Mouse (Mus musculus): ENCODE data around the gene Itprip. TPM values are rescaled to one million over a fixed set of nuclear protein-coding genes. Genes with fewer than 3 reads are reported as not detected.

Gene Itprip
- polyA plus RNA-seq, 1 experiment from 2014 or later, result 4.3 TPM

GRCm38 (mm10) chr19:47867628-47868175 is 51.4 kb downstream of the Itprip start:
- Histone ChIP-seq H3K36me3 (ENCODE audit: control insufficient read depth, insufficient read depth) (no peaks in the 10 kb centered on the region), H3K9me3 (replicated peaks; ENCODE audit: control insufficient read depth, low read length) (no peaks in the 10 kb centered on the region), H3K27ac (ENCODE audit: low read length) (no peak overlapping the region), H3K27me3 (ENCODE audit: control insufficient read depth, insufficient read depth, low read depth, low read length) (no peaks in the 10 kb centered on the region; the same call in 1 of the 2 replicates), H3K4me1 (ENCODE audit: control insufficient read depth, low read depth, low read length) (peaks cover 2% of the 10 kb centered on the region; the same call in 1 of the 2 replicates), H3K4me2 (ENCODE audit: low read depth, low read length) (no peak overlapping the region), H3K9ac (ENCODE audit: low read depth, low read length) (no peak overlapping the region), H3K4me3 (ENCODE audit: low read depth, low read length) (no peak overlapping the region)
- no peak for ATAC-seq (ENCODE audit: low read depth)
- WGBS (ENCODE audit: insufficient replicate concordance), result 45% methylated on average over 4 of the region's 4 CpGs

GRCm38 (mm10) chr19:47865353-47865947 is 53.6 kb downstream of the Itprip start, which contains the start of gene Gsto2:
Gene Gsto2, plus strand, starts transcription at chr19:47865534.
- under 1% methylated on average over 49 of the region's 49 CpGs for WGBS (ENCODE audit: insufficient replicate concordance)
- H3K9ac ChIP-seq (ENCODE audit: low read depth, low read length), result peak within 1 kb of the TSS; percentile 56
- ATAC-seq (ENCODE audit: low read depth), result peak; percentile 100
- peak within 1 kb of the TSS; percentile 66 for H3K4me3 ChIP-seq (ENCODE audit: low read depth, low read length)
- H3K36me3 ChIP-seq (ENCODE audit: control insufficient read depth, insufficient read depth), result no peaks in the 10 kb centered on the region
- peaks cover 2% of the 10 kb centered on the region; the same call in 1 of the 2 replicates for H3K4me1 ChIP-seq (ENCODE audit: control insufficient read depth, low read depth, low read length)
- H3K9me3 ChIP-seq (replicated peaks; ENCODE audit: control insufficient read depth, low read length), result no peaks in the 10 kb centered on the region
- H3K4me2 ChIP-seq (ENCODE audit: low read depth, low read length), result peak within 1 kb of the TSS; percentile 91
- H3K27ac ChIP-seq (ENCODE audit: low read length), result 0 out of 2 replicates have a peak within 1 kb of the TSS, but pooled peaks have one; percentile 47
- H3K27me3 ChIP-seq (ENCODE audit: control insufficient read depth, insufficient read depth, low read depth, low read length), result no peaks in the 10 kb centered on the region; the same call in 1 of the 2 replicates

- H3K9ac ChIP-seq (ENCODE audit: low read depth, low read length), result no peak overlapping the region
- H3K4me3 ChIP-seq (ENCODE audit: low read depth, low read length), result peak overlapping the region; percentile 66
- no peak overlapping the region for H3K27ac ChIP-seq (ENCODE audit: low read length)
- H3K27me3 ChIP-seq (ENCODE audit: control insufficient read depth, insufficient read depth, low read depth, low read length), result no peaks in the 10 kb centered on the region; the same call in 1 of the 2 replicates
- H3K4me2 ChIP-seq (ENCODE audit: low read depth, low read length), result peak overlapping the region; percentile 91
- no peak for ATAC-seq (ENCODE audit: low read depth)
- no peaks in the 10 kb centered on the region for H3K9me3 ChIP-seq (replicated peaks; ENCODE audit: control insufficient read depth, low read length)
- WGBS (ENCODE audit: insufficient replicate concordance), result 78% methylated on average over 7 of the region's 7 CpGs
- no peaks in the 10 kb centered on the region for H3K36me3 ChIP-seq (ENCODE audit: control insufficient read depth, insufficient read depth)
- H3K4me1 ChIP-seq (ENCODE audit: control insufficient read depth, low read depth, low read length), result peaks cover 2% of the 10 kb centered on the region; the same call in 1 of the 2 replicates
Measured at GRCm38 (mm10) chr19:47864721-47865120, 54.4 kb downstream of the Itprip start.

GRCm38 (mm10) chr19:47864051-47864450 is 55.0 kb downstream of the Itprip start:
- WGBS (ENCODE audit: insufficient replicate concordance), result 81% methylated on average over 9 of the region's 9 CpGs
- Histone ChIP-seq H3K9me3 (replicated peaks; ENCODE audit: control insufficient read depth, low read length) (no peaks in the 10 kb centered on the region), H3K4me3 (ENCODE audit: low read depth, low read length) (no peak overlapping the region), H3K9ac (ENCODE audit: low read depth, low read length) (no peak overlapping the region), H3K4me1 (ENCODE audit: control insufficient read depth, low read depth, low read length) (peaks cover 2% of the 10 kb centered on the region; the same call in 1 of the 2 replicates), H3K27me3 (ENCODE audit: control insufficient read depth, insufficient read depth, low read depth, low read length) (no peaks in the 10 kb centered on the region; the same call in 1 of the 2 replicates), H3K27ac (ENCODE audit: low read length) (no peak overlapping the region), H3K36me3 (ENCODE audit: control insufficient read depth, insufficient read depth) (peaks cover 3% of the 10 kb centered on the region; the same call in 1 of the 2 replicates), H3K4me2 (ENCODE audit: low read depth, low read length) (no peak overlapping the region)
- no peak for ATAC-seq (ENCODE audit: low read depth)

GRCm38 (mm10) chr19:47862581-47862980 is 56.5 kb downstream of the Itprip start:
- no peak overlapping the region for H3K9ac ChIP-seq (ENCODE audit: low read depth, low read length)
- peaks cover 3% of the 10 kb centered on the region; the same call in 1 of the 2 replicates for H3K36me3 ChIP-seq (ENCODE audit: control insufficient read depth, insufficient read depth)
- peaks cover 2% of the 10 kb centered on the region; the same call in 1 of the 2 replicates for H3K4me1 ChIP-seq (ENCODE audit: control insufficient read depth, low read depth, low read length)
- ATAC-seq (ENCODE audit: low read depth), result no peak
- no peak overlapping the region for H3K4me3 ChIP-seq (ENCODE audit: low read depth, low read length)
- H3K9me3 ChIP-seq (replicated peaks; ENCODE audit: control insufficient read depth, low read length), result no peaks in the 10 kb centered on the region
- H3K27me3 ChIP-seq (ENCODE audit: control insufficient read depth, insufficient read depth, low read depth, low read length), result no peaks in the 10 kb centered on the region; the same call in 1 of the 2 replicates
- no peak overlapping the region for H3K4me2 ChIP-seq (ENCODE audit: low read depth, low read length)
- whole genome bisulfite sequencing (ENCODE audit: insufficient replicate concordance), result 72% methylated on average over 3 of the region's 3 CpGs
- no peak overlapping the region for H3K27ac ChIP-seq (ENCODE audit: low read length)

- no peak overlapping the region for H3K4me2 ChIP-seq (ENCODE audit: low read depth, low read length)
- peaks cover 3% of the 10 kb centered on the region; the same call in 1 of the 2 replicates for H3K36me3 ChIP-seq (ENCODE audit: control insufficient read depth, insufficient read depth)
- H3K27me3 ChIP-seq (ENCODE audit: control insufficient read depth, insufficient read depth, low read depth, low read length), result peaks cover 2% of the 10 kb centered on the region; the same call in 1 of the 2 replicates
- peaks cover 12% of the 10 kb centered on the region for H3K4me1 ChIP-seq (ENCODE audit: control insufficient read depth, low read depth, low read length)
- ATAC-seq (ENCODE audit: low read depth), result no peak
- WGBS (ENCODE audit: insufficient replicate concordance), result 71% methylated on average over 8 of the region's 8 CpGs
- no peak overlapping the region for H3K4me3 ChIP-seq (ENCODE audit: low read depth, low read length)
- no peak overlapping the region for H3K27ac ChIP-seq (ENCODE audit: low read length)
- H3K9me3 ChIP-seq (replicated peaks; ENCODE audit: control insufficient read depth, low read length), result no peaks in the 10 kb centered on the region
- no peak overlapping the region for H3K9ac ChIP-seq (ENCODE audit: low read depth, low read length)
Measured at GRCm38 (mm10) chr19:47859180-47859579, 59.9 kb downstream of the Itprip start.

GRCm38 (mm10) chr19:47857957-47858942 is 60.8 kb downstream of the Itprip start:
- no peak overlapping the region for H3K4me3 ChIP-seq (ENCODE audit: low read depth, low read length)
- H3K27me3 ChIP-seq (ENCODE audit: control insufficient read depth, insufficient read depth, low read depth, low read length), result peaks cover 6% of the 10 kb centered on the region; the same call in 1 of the 2 replicates
- ATAC-seq (ENCODE audit: low read depth), result no peak
- no peak overlapping the region for H3K4me2 ChIP-seq (ENCODE audit: low read depth, low read length)
- no peak overlapping the region for H3K27ac ChIP-seq (ENCODE audit: low read length)
- H3K4me1 ChIP-seq (ENCODE audit: control insufficient read depth, low read depth, low read length), result peaks cover 12% of the 10 kb centered on the region
- H3K9ac ChIP-seq (ENCODE audit: low read depth, low read length), result no peak overlapping the region
- peaks cover 3% of the 10 kb centered on the region; the same call in 1 of the 2 replicates for H3K36me3 ChIP-seq (ENCODE audit: control insufficient read depth, insufficient read depth)
- 75% methylated on average over 18 of the region's 18 CpGs for WGBS (ENCODE audit: insufficient replicate concordance)
- no peaks in the 10 kb centered on the region for H3K9me3 ChIP-seq (replicated peaks; ENCODE audit: control insufficient read depth, low read length)

Data from liver, embryonic 16.5 days (tissue).